Mouse (Mus musculus): ENCODE data around the gene Gm10382. TPM values are rescaled to one million over a fixed set of nuclear protein-coding genes. Genes with fewer than 3 reads are reported as not detected.

Gene Gm10382
- polyA plus RNA-seq (2014; fragmentation: Illumina TruSeq; extraction: RNeasy Lipid Tissue Mini Kit (QIAGEN cat#74804); ENCODE audit: low read depth, low replicate concordance): 1.2 TPM

GRCm38 (mm10) chr5:125389131-125389578 is at the start of gene Gm10382:
Gm10382 (plus strand) TSS chr5:125389322.

GRCm38 (mm10) chr5:125340547-125341262 is 48.4 kb upstream of the Gm10382 start, which contains the start of gene Scarb1:
Scarb1 (minus strand) TSS chr5:125341094.

GRCm38 (mm10) chr5:125389579-125390441 is 688 bp downstream of the Gm10382 start, which contains the start of gene Ubc:
Ubc (minus strand) TSS chr5:125390202.

GRCm38 (mm10) chr5:125433793-125434337 is 44.7 kb downstream of the Gm10382 start, which contains the start of gene Dhx37:
Dhx37 (minus strand) TSS chr5:125434121.

Other genes starting within 250 kb of the Gm10382 start
- gene Ncor2, start 210.1 kb upstream of the Gm10382 start, polyA plus RNA-seq (2014; fragmentation: Illumina TruSeq; extraction: RNeasy Lipid Tissue Mini Kit (QIAGEN cat#74804); ENCODE audit: low read depth, low replicate concordance): 88.0 TPM
- gene Scarb1, start 48.2 kb upstream of the Gm10382 start, polyA plus RNA-seq (2014; fragmentation: Illumina TruSeq; extraction: RNeasy Lipid Tissue Mini Kit (QIAGEN cat#74804); ENCODE audit: low read depth, low replicate concordance): 116 TPM
- gene Ubc, start 880 bp downstream of the Gm10382 start, polyA plus RNA-seq (2014; fragmentation: Illumina TruSeq; extraction: RNeasy Lipid Tissue Mini Kit (QIAGEN cat#74804); ENCODE audit: low read depth, low replicate concordance): 524 TPM
- gene Dhx37, start 44.8 kb downstream of the Gm10382 start, polyA plus RNA-seq (2014; fragmentation: Illumina TruSeq; extraction: RNeasy Lipid Tissue Mini Kit (QIAGEN cat#74804); ENCODE audit: low read depth, low replicate concordance): 12.0 TPM
- gene Bri3bp, start 52.2 kb downstream of the Gm10382 start, polyA plus RNA-seq (2014; fragmentation: Illumina TruSeq; extraction: RNeasy Lipid Tissue Mini Kit (QIAGEN cat#74804); ENCODE audit: low read depth, low replicate concordance): 25.2 TPM
- gene Aacs, start 86.5 kb downstream of the Gm10382 start, polyA plus RNA-seq (2014; fragmentation: Illumina TruSeq; extraction: RNeasy Lipid Tissue Mini Kit (QIAGEN cat#74804); ENCODE audit: low read depth, low replicate concordance): 79.8 TPM
- gene Tmem132b, start 142.5 kb downstream of the Gm10382 start, polyA plus RNA-seq (2014; fragmentation: Illumina TruSeq; extraction: RNeasy Lipid Tissue Mini Kit (QIAGEN cat#74804); ENCODE audit: low read depth, low replicate concordance): 4.4 TPM

Measured in adipose tissue, adult 10 weeks (tissue).